Mouse (Mus musculus): ENCODE measurements around the gene Taar8c.
"Not testable (repeated sequence)": the region's sequence is repeated elsewhere in the genome, so short reads cannot be mapped to it uniquely, and the experiment has no call there.

Taar8c gene

DNA sequence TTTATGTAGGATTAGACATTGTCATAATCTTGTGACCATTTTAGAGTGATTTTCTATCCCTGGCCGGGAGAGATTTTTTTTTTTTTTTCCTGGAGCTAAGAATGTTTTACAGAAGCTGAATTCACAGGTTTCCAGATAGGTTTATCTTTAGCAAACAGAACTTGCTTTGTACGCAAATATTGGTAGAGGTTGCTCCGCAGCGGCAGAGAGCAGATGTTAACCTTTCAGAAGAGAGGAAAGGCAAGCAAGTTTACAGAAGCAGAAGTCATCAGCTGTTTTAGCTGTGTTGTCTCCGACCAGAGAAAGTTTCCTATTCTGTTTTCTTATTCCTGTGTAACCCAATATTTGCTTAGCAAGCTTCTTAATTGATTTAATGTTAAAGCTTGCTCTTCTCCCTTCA is 15.2 kb downstream of the Taar8c start:
- POLR2A ChIA-PET, result interaction anchor here in 1 of 4 experiments (0.6 to 0.9 kb wide), 2 partner anchors 20 to 299 kb away, joined by 3 read pairs; no protein-coding TSS in a partner anchor
- CTCF ChIA-PET, result interaction anchor here in 2 of 4 experiments (0.7 to 0.9 kb wide), 2 partner anchors 45 to 146 kb away, joined by 3 read pairs; no protein-coding TSS in a partner anchor

DNA sequence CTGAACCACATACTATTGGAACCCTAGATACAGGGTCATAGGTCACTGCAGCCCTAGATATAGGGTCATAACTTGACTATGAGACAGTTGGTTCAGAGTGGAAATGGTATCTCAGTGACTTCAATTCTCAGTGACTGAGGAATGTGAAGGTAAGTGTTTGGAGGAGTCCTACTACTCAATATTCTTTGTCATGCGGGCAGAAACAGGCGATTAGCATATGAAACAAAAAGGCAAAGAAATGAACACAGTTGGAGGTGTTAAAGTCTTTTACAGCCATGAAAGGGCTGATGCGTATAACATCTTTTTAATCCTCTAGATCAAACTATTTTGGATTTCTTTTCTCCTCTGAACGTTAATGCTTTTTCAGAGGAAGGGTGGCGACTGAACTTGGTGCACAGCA is 15.8 kb downstream of the Taar8c start:
- ChIA-PET CTCF (no interaction called here), POLR2A (no interaction called here)

DNA sequence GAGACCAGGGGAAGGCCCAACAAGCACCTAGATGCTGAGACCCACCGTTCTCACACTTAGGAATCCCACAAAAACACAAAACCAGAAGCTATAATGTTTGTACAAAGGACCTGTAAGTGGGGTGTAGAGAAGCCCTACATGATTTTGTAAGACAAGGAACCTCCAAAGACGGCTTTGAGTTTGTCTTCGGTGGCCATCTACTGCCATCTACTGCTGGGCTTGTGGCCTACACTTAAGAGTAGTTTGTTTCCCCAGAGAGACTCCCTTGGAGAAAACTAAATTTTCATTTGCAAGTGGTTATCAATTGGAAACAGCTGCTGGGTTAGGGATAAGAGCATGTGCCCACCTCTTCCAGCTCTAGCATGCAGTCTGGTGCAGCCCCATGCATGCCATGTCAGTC is 21.5 kb downstream of the Taar8c start:
- ChIA-PET POLR2A (no interaction called here), CTCF (interaction anchor here in 2 of 4 experiments (0.6 to 1.1 kb wide), 4 partner anchors 9 to 103 kb away, joined by 3 read pairs; no protein-coding TSS in a partner anchor)

DNA sequence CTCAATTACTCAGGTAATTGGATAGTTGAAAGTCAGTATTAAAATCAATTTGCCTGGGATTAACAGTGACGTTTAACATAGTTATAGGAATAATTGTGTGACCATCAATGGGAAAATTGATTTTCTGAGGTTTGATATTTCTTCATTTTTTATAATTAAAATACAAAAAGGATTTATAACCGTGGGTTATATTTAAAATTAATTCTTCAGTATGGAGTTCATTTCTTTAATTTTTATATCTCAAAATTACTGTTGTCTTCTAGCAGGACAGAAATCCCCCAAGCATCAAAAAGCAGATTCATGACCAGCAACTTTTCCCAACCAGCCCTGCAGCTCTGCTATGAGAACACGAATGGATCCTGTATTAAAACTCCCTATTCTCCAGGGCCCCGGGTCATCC is 25.5 kb downstream of the Taar8c start, which contains the start of gene Taar8a:
Gene Taar8a (plus strand): TSS at position 301 of the 400 bp plus-strand sequence.
- CTCF ChIA-PET, result not testable (repeated sequence)

DNA sequence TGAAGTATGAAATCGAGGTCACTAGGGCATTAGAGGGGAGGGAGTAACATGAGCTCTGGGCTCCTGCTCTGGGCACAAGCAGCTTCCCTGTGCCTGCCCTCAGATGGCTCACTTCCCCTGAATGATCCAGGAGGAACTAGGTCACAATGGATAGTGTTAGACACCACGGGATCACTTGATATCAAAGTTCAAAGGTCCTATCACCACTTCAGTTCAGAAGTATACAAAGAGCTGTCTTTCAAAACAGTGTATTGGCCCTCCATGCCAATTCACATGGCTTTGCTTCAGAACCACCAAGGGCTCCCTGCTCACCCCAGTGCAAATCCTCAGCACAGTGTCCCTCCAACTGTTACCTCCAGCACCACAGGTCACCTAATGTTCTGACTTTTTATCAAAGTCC is 27.0 kb downstream of the Taar8c start:
- CTCF ChIA-PET, POLR2A ChIA-PET: not testable (repeated sequence)

More for the DNA sequence above, 25.5 kb downstream of the Taar8c start, which contains the start of gene Taar8a:
- POLR2A ChIA-PET, result not testable (repeated sequence)

DNA sequence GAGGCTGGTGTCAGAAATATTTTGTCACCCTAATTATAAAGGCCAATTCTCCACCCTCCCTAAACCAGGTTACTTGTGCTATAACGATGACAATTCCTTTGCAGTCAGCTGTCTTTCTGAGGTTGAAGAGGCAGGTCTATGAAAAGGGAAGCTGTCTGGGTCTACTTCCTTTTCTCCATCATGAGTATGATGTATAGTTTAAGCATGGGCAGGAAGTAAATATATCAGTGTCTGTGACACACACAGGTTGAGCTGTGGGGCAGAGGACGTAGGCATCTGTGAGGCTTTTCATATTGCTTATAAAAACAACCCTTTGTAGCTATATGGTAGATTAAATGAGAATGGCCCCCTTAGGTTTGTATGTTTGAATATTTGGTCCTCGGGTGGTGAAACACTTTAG is 42.7 kb downstream of the Taar8c start:
- ChIA-PET POLR2A (no interaction called here), CTCF (no interaction called here)

DNA sequence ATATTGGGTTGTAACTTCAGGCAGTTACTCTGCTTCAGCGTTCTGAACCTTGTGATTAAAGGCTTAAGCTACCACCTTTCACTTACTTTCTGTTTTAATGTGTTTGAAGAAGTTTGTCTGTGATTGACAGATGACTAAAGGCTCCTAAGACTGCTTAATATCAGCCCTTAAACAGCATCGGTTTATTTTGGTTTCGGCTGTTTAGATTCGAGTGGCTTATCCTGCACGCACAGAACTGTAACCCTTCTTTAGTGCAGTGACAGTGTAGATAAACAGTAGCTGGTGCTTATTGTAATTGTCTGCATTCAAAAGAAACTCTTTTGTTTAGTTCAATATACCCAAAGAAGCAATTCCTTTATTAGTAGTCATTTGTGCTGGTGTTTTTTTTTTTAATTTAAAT is 49.7 kb downstream of the Taar8c start:
- ChIA-PET CTCF (no interaction called here), POLR2A (interaction anchor here in 1 of 4 experiments (1.1 kb wide), 1 partner anchor 19 kb away, joined by 3 read pairs; no protein-coding TSS in a partner anchor)
